ENCODE assay signal across 9 mouse cellular contexts in genomic region chr12:28248749-28249148, GRCm38 (mm10).
DNase-seq lines count a peak whose midpoint lies in the region; ATAC-seq and TF ChIP-seq lines count a peak whose summit lies in the region.
"Had no signal": no experiment of that assay in that cellular context is flagged by ENCODE, and none has a peak within 500 bp of the region (broad histone marks: within the 10 kb centered on the region; RNA-seq: fewer than 3 reads in every experiment).

No protein-coding gene starts in this region.

- H3K9me3 ChIP-seq in hindbrain, embryonic 12.5 days (replicated peaks), result no peaks in the 10 kb centered on the region
- H3K9me3 ChIP-seq in forebrain, embryonic 13.5 days (replicated peaks), result no peaks in the 10 kb centered on the region

- peak; percentile 50 for TF ChIP-seq CTCF in gastrocnemius, adult 2 months (IDR thresholded peaks at IDR 0.05)

- ATAC-seq in hindbrain, embryonic 12.5 days (ENCODE audit: low FRiP score), result no peak
- ATAC-seq in forebrain, embryonic 13.5 days, result no peak

- 65% methylated on average over 3 of the region's 3 CpGs for WGBS in hindbrain, embryonic 12.5 days
- 59% methylated on average over 3 of the region's 3 CpGs for WGBS in forebrain, embryonic 13.5 days

- H3K36me3 ChIP-seq in hindbrain, embryonic 12.5 days, result no peaks in the 10 kb centered on the region
- no peaks in the 10 kb centered on the region for H3K36me3 ChIP-seq in forebrain, embryonic 13.5 days (ENCODE audit: poor library complexity, severe bottlenecking)
- H3K36me3 ChIP-seq: G1E had no signal

- H3K4me1 ChIP-seq in hindbrain, embryonic 12.5 days, result no peaks in the 10 kb centered on the region
- H3K4me1 ChIP-seq in forebrain, embryonic 13.5 days, result no peaks in the 10 kb centered on the region

- no peaks in the 10 kb centered on the region for H3K27me3 ChIP-seq in hindbrain, embryonic 12.5 days
- H3K27me3 ChIP-seq in forebrain, embryonic 13.5 days, result no peaks in the 10 kb centered on the region

- no peak overlapping the region for H3K9ac ChIP-seq in hindbrain, embryonic 12.5 days
- no peak overlapping the region for H3K9ac ChIP-seq in forebrain, embryonic 13.5 days

- intact Hi-C loops in gastrocnemius, adult 2 months (cut with DNase I), result no loop called here

- H3K4me3 ChIP-seq in gastrocnemius, adult 2 months, result no peak overlapping the region
- no peak overlapping the region for H3K4me3 ChIP-seq in hindbrain, embryonic 12.5 days
- H3K4me3 ChIP-seq in forebrain, embryonic 13.5 days, result no peak overlapping the region

- H3K27ac ChIP-seq in gastrocnemius, adult 2 months, result no peak overlapping the region
- no peak overlapping the region for H3K27ac ChIP-seq in hindbrain, embryonic 12.5 days
- no peak overlapping the region for H3K27ac ChIP-seq in forebrain, embryonic 13.5 days

- DNase-seq in gastrocnemius, adult 2 months, result peak; percentile 17
- DNase-seq in gastrocnemius, postnatal 4 days (ENCODE audit: low spot score in 2 of 2), result no peak
- peak; percentile 18 for DNase-seq in 3T3-L1 (ENCODE audit: low read depth, low spot score)
- peak; percentile 76 for DNase-seq in brain, adult 2 months (ENCODE audit: low read depth, low spot score)
- peak; percentile 32 for DNase-seq in left cerebral cortex, adult 11 months (ENCODE audit: low spot score)
- peak; percentile 34 for DNase-seq in right cerebral cortex, postnatal 25 days

- H3K4me2 ChIP-seq in hindbrain, embryonic 12.5 days (replicated peaks), result no peak overlapping the region
- no peak overlapping the region for H3K4me2 ChIP-seq in forebrain, embryonic 13.5 days

Comparison
In these comparisons a context has a peak if more than half of its experiments do, and no peak if none do; other contexts are left out.
1. DNase-seq: peak in gastrocnemius, adult 2 months (single experiment), 3T3-L1 (single experiment), brain, adult 2 months (single experiment), left cerebral cortex, adult 11 months (single experiment) and right cerebral cortex, postnatal 25 days (single experiment); none in gastrocnemius, postnatal 4 days (0 of 2).